Mouse (Mus musculus): ENCODE measurements around the gene H2-M5. TPM values are rescaled to one million over a fixed set of nuclear protein-coding genes. Genes with fewer than 3 reads are reported as not detected.

The H2-M5 gene
- total RNA-seq, 1 experiment: 49.4 TPM

DNA sequence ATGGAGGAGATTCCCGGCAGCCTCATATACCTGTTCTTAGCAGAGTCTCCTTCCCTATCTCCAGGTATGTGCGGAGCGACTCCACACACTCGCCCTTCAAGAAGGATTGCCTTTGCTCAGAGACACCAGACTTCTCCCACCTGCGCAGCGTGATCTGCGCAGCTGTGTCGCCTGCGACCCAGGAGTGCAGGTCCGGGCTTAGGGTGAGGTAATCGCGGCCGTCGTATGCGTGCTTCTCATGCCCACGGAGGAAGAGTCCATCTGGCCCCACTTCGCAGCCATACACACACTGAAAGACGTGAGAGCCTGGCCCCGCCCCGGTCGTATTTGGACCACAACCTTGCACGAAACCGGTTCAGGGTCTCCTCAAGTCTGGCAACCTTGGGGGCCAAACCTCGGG, 862 bp downstream of the H2-M5 start:
- DNase-seq (ENCODE audit: low read depth, low spot score): no peak
- Histone ChIP-seq H3K36me3 (ENCODE audit: control insufficient read depth, insufficient read depth, low read length, poor library complexity, severe bottlenecking) (peaks cover 3% of the 10 kb centered on the region; the same call in 1 of the 2 replicates), H3K27ac (ENCODE audit: insufficient read depth, low read depth, low read length, poor library complexity, severe bottlenecking) (peak overlapping the region; percentile 75), H3K4me3 (ENCODE audit: insufficient read depth in 1 of 2, low read depth in 1 of 2, low read length in 2 of 2, poor library complexity in 1 of 2, severe bottlenecking in 1 of 2) (peak overlapping the region; percentile 69 to 81), H3K9me3 (ENCODE audit: control insufficient read depth, insufficient read depth, low read depth, low read length) (no peaks in the 10 kb centered on the region), H3K9ac (ENCODE audit: insufficient read depth, low read depth, low read length, poor library complexity, severe bottlenecking) (peak overlapping the region; percentile 83), H3K4me1 (ENCODE audit: control insufficient read depth in 2 of 2, insufficient read depth in 2 of 2, low read length in 2 of 2, poor library complexity in 1 of 2) (peaks cover 11 to 21% of the 10 kb centered on the region in 2 experiments)
- in situ Hi-C loops (cut with MboI; ENCODE audit: low sequenced_read_pairs in 2 of 2, unreplicated experiment in 2 of 2): no loop called here
- TF ChIP-seq ZNF384 (IDR thresholded peaks at IDR 0.05; ENCODE audit: low read depth, low read length): no peak
- no peak for TF ChIP-seq CHD2 (IDR thresholded peaks at IDR 0.05; ENCODE audit: low read depth, low read length)
- TF ChIP-seq MAFK (IDR thresholded peaks at IDR 0.05; ENCODE audit: insufficient read depth, low read depth, low read length): no peak
- no peak for TF ChIP-seq HCFC1 (IDR thresholded peaks at IDR 0.05; ENCODE audit: borderline replicate concordance, insufficient read depth, low read length)
- TF ChIP-seq ZC3H11A (IDR thresholded peaks at IDR 0.05; ENCODE audit: borderline replicate concordance, low read depth, low read length): no peak

DNA sequence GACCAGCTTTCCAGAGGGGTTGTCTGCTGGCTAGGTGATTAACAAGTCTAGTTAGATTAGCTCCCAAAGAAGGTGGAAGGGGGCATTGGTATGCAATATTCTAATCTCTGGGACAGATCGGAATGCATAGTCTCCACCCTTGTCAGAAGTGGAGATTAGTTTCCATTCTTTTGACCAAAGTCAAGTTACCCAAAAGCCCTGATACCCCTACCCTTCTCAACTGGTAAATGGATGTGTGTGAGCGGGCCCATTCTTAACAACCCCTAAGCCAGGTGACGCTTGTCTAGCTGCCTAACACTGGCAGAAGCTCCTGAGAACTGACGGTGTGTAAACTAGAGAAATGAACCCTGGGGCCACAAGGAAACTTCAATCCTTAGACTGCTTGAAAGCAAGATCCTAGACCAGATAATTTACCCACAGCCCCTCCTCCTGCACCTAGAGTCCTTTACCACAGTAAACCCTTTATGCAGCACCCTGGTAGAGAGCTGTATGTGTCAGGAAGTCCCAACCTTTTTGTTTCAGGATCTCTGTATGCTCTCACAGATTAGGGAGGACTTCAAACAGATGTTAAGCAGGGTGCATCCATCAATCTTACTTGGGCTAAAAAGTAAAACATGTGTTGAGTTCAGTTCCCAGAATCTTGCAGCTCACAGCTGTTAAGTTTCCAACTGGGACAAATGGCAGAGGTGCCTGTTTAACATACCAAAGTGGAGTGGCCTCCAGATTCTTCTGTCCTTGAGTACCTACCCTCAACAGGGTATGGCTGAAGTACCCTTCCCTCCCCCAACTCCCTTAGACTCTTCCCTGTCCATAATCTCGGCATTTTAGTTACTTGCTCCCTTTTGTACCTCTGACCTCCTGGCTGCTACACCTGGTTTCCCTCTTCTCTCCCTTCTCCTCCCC, 6.8 kb downstream of the H2-M5 start:
- in situ Hi-C loops (cut with MboI; ENCODE audit: low sequenced_read_pairs in 2 of 2, unreplicated experiment in 2 of 2): no loop called here
- Histone ChIP-seq H3K36me3 (ENCODE audit: control insufficient read depth, insufficient read depth, low read length, poor library complexity, severe bottlenecking) (peaks cover 8% of the 10 kb centered on the region; the same call in 1 of the 2 replicates), H3K4me1 (ENCODE audit: control insufficient read depth in 2 of 2, insufficient read depth in 2 of 2, low read length in 2 of 2, poor library complexity in 1 of 2) (peaks cover 13 to 28% of the 10 kb centered on the region in 2 experiments), H3K9me3 (ENCODE audit: control insufficient read depth, insufficient read depth, low read depth, low read length) (no peaks in the 10 kb centered on the region), H3K4me3 (ENCODE audit: insufficient read depth in 1 of 2, low read depth in 1 of 2, low read length in 2 of 2, poor library complexity in 1 of 2, severe bottlenecking in 1 of 2) (peak overlapping the region in 1 of 2 experiments; percentile 65; a peak in 2 of 4 replicates), H3K27ac (ENCODE audit: insufficient read depth, low read depth, low read length, poor library complexity, severe bottlenecking) (peak overlapping the region; percentile 93), H3K9ac (ENCODE audit: insufficient read depth, low read depth, low read length, poor library complexity, severe bottlenecking) (peak overlapping the region; percentile 29; the same call in 1 of the 2 replicates)
- TF ChIP-seq CHD2 (IDR thresholded peaks at IDR 0.05; ENCODE audit: low read depth, low read length) (peak; percentile 15; the same call in 1 of the 2 replicates), HCFC1 (IDR thresholded peaks at IDR 0.05; ENCODE audit: borderline replicate concordance, insufficient read depth, low read length) (no peak), ZNF384 (IDR thresholded peaks at IDR 0.05; ENCODE audit: low read depth, low read length) (no peak), ZC3H11A (IDR thresholded peaks at IDR 0.05; ENCODE audit: borderline replicate concordance, low read depth, low read length) (no peak), MAFK (IDR thresholded peaks at IDR 0.05; ENCODE audit: insufficient read depth, low read depth, low read length) (no peak)
- no peak for DNase-seq (ENCODE audit: low read depth, low spot score)

DNA sequence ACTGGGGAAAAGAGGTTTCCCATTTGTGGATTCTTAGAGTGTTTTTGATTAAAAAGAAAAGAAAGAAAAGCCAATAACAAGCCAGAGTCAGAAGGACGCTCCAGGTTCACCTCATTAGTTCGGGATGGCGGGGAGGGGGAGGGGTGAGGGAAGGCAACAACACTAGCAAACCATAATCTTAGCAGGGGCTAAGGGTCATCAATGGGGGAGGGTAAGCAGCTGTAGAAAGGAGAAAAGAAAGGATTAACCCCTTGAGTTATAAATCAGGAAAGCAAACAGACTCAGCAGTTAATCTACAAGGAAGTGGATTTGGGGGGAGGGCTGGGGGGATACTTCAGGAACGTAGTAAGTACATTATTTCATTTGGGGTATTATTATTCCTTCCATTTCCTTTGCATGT, 7.5 kb downstream of the H2-M5 start:
- in situ Hi-C loops (cut with MboI; ENCODE audit: low sequenced_read_pairs in 2 of 2, unreplicated experiment in 2 of 2): no loop called here
- no peak for DNase-seq (ENCODE audit: low read depth, low spot score)

DNA sequence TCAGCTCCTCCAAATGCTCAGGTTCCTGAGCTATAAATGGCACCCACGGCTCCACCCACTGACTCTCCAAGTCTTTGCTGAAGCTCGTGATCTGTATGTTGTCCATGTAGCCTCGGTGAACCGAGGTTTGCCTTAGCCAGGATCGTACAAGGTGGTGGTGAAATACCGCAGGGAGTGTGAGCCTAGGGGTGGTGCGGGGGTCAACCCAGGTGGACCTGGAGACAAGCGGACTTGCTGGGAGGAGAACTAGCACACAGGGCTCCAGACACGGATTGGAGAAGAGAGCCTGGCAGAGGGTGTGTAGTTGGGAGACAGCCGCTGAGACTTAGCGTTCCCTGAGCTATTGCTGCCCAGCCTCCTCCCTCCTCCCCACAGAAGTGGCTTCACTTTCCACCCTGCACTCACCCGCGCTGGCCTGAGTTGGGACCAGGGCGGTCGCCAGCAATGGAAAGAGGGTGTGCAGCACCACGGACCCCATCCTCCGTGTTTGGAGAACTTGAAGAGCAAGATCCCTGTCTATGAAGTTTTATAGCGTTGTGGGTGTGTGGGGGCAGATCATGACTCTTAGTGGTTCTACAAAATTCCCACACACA, 8.0 kb downstream of the H2-M5 start, which contains the start of gene 2410137M14Rik:
TSS of gene 2410137M14Rik (minus strand) at position 17 of the 593 bp plus-strand sequence.
- peaks cover 5% of the 10 kb centered on the region; the same call in 1 of the 2 replicates for H3K36me3 ChIP-seq (ENCODE audit: control insufficient read depth, insufficient read depth, low read length, poor library complexity, severe bottlenecking)
- no peak for DNase-seq (ENCODE audit: low read depth, low spot score)
- H3K4me1 ChIP-seq (ENCODE audit: control insufficient read depth in 2 of 2, insufficient read depth in 2 of 2, low read length in 2 of 2, poor library complexity in 1 of 2): peaks cover 15 to 27% of the 10 kb centered on the region in 2 experiments
- H3K27ac ChIP-seq (ENCODE audit: insufficient read depth, low read depth, low read length, poor library complexity, severe bottlenecking): peak within 1 kb of the TSS; percentile 93
- in situ Hi-C loops (cut with MboI; ENCODE audit: low sequenced_read_pairs in 2 of 2, unreplicated experiment in 2 of 2): no loop called here
- H3K9me3 ChIP-seq (ENCODE audit: control insufficient read depth, insufficient read depth, low read depth, low read length): no peaks in the 10 kb centered on the region
- peak within 1 kb of the TSS; percentile 79 for H3K9ac ChIP-seq (ENCODE audit: insufficient read depth, low read depth, low read length, poor library complexity, severe bottlenecking)
- TF ChIP-seq HCFC1 (IDR thresholded peaks at IDR 0.05; ENCODE audit: borderline replicate concordance, insufficient read depth, low read length) (no peak), MAFK (IDR thresholded peaks at IDR 0.05; ENCODE audit: insufficient read depth, low read depth, low read length) (no peak), CHD2 (IDR thresholded peaks at IDR 0.05; ENCODE audit: low read depth, low read length) (no peak), ZNF384 (IDR thresholded peaks at IDR 0.05; ENCODE audit: low read depth, low read length) (no peak)
- H3K4me3 ChIP-seq (ENCODE audit: insufficient read depth in 1 of 2, low read depth in 1 of 2, low read length in 2 of 2, poor library complexity in 1 of 2, severe bottlenecking in 1 of 2): peak within 1 kb of the TSS; percentile 4 to 65

More for the DNA sequence above, 7.5 kb downstream of the H2-M5 start:
- H3K36me3 ChIP-seq (ENCODE audit: control insufficient read depth, insufficient read depth, low read length, poor library complexity, severe bottlenecking): peaks cover 8% of the 10 kb centered on the region; the same call in 1 of the 2 replicates
- H3K4me1 ChIP-seq (ENCODE audit: control insufficient read depth in 2 of 2, insufficient read depth in 2 of 2, low read length in 2 of 2, poor library complexity in 1 of 2): peaks cover 13 to 30% of the 10 kb centered on the region in 2 experiments
- no peaks in the 10 kb centered on the region for H3K9me3 ChIP-seq (ENCODE audit: control insufficient read depth, insufficient read depth, low read depth, low read length)
- H3K4me3 ChIP-seq (ENCODE audit: insufficient read depth in 1 of 2, low read depth in 1 of 2, low read length in 2 of 2, poor library complexity in 1 of 2, severe bottlenecking in 1 of 2): peak overlapping the region; percentile 4 to 65; a peak in 3 of 4 replicates
- H3K27ac ChIP-seq (ENCODE audit: insufficient read depth, low read depth, low read length, poor library complexity, severe bottlenecking): peak overlapping the region; percentile 93; the same call in 1 of the 2 replicates
- H3K9ac ChIP-seq (ENCODE audit: insufficient read depth, low read depth, low read length, poor library complexity, severe bottlenecking): peak overlapping the region; percentile 79; the same call in 1 of the 2 replicates
- TF ChIP-seq ZC3H11A (IDR thresholded peaks at IDR 0.05; ENCODE audit: borderline replicate concordance, low read depth, low read length): no peak
- TF ChIP-seq CHD2 (IDR thresholded peaks at IDR 0.05; ENCODE audit: low read depth, low read length): peak; percentile 39; the same call in 1 of the 2 replicates
